Mouse (Mus musculus) CD4-positive, CD25-positive, alpha-beta regulatory T cell, adult 2 months (primary cell): Measurements from ENCODE around the gene Gpr146.
"Not testable (repeated sequence)": the region's sequence is repeated elsewhere in the genome, so short reads cannot be mapped to it uniquely, and the experiment has no call there.

Source experiments
- DNase-seq: peaks from one replicate; pipeline ENCODE4 v3.0.0-alpha.2; 2012; ENCODE audit warnings: low read depth, low spot score

Gpr146 gene

GRCm38 (mm10) chr5:139377468-139378270 lies at the start of gene Gpr146:
Gpr146 (plus strand) TSS chr5:139377697.
- peak; percentile 67 for DNase-seq

GRCm38 (mm10) chr5:139330766-139331165 lies 46.7 kb upstream of the Gpr146 start:
- no peak for DNase-seq

GRCm38 (mm10) chr5:139331742-139332141 lies 45.8 kb upstream of the Gpr146 start:
- DNase-seq, result peak; percentile 79

- DNase-seq, result no peak
Observed at GRCm38 (mm10) chr5:139332590-139333272, 44.8 kb upstream of the Gpr146 start.

- DNase-seq, result no peak
Observed at GRCm38 (mm10) chr5:139333301-139334013, 44.0 kb upstream of the Gpr146 start.

GRCm38 (mm10) chr5:139334394-139334793 lies 43.1 kb upstream of the Gpr146 start:
- DNase-seq, result not testable (repeated sequence)

GRCm38 (mm10) chr5:139335634-139336033 lies 41.9 kb upstream of the Gpr146 start:
- no peak for DNase-seq

GRCm38 (mm10) chr5:139337826-139338370 lies 39.6 kb upstream of the Gpr146 start:
- DNase-seq, result no peak

GRCm38 (mm10) chr5:139338403-139338802 lies 39.1 kb upstream of the Gpr146 start:
- no peak for DNase-seq

- no peak for DNase-seq
Observed at GRCm38 (mm10) chr5:139338891-139339290, 38.6 kb upstream of the Gpr146 start.

GRCm38 (mm10) chr5:139344021-139344686 lies 33.3 kb upstream of the Gpr146 start:
- DNase-seq, result peak; percentile 91

GRCm38 (mm10) chr5:139344687-139345363 lies 32.7 kb upstream of the Gpr146 start:
- DNase-seq, result peak; percentile 95

- no peak for DNase-seq
Observed at GRCm38 (mm10) chr5:139345364-139345714, 32.2 kb upstream of the Gpr146 start.

- no peak for DNase-seq
Observed at GRCm38 (mm10) chr5:139347225-139347624, 30.3 kb upstream of the Gpr146 start.

GRCm38 (mm10) chr5:139349713-139350112 lies 27.8 kb upstream of the Gpr146 start:
- DNase-seq, result no peak

GRCm38 (mm10) chr5:139351134-139351533 lies 26.4 kb upstream of the Gpr146 start, which contains the start of gene Cox19:
Cox19 (minus strand) TSS chr5:139351418.
- DNase-seq, result no peak

- no peak for DNase-seq
Observed at GRCm38 (mm10) chr5:139351628-139352027, 25.9 kb upstream of the Gpr146 start.

GRCm38 (mm10) chr5:139352317-139352716 lies 25.2 kb upstream of the Gpr146 start, which contains the start of gene Cyp2w1:
Cyp2w1 (plus strand) TSS chr5:139352617.
- no peak for DNase-seq

- DNase-seq, result peak; percentile 72
Observed at GRCm38 (mm10) chr5:139353496-139353895, 24.0 kb upstream of the Gpr146 start.

GRCm38 (mm10) chr5:139353946-139354345 lies 23.6 kb upstream of the Gpr146 start:
- DNase-seq, result no peak
